ENCODE assay signal across 14 mouse cellular contexts in the genomic region with DNA sequence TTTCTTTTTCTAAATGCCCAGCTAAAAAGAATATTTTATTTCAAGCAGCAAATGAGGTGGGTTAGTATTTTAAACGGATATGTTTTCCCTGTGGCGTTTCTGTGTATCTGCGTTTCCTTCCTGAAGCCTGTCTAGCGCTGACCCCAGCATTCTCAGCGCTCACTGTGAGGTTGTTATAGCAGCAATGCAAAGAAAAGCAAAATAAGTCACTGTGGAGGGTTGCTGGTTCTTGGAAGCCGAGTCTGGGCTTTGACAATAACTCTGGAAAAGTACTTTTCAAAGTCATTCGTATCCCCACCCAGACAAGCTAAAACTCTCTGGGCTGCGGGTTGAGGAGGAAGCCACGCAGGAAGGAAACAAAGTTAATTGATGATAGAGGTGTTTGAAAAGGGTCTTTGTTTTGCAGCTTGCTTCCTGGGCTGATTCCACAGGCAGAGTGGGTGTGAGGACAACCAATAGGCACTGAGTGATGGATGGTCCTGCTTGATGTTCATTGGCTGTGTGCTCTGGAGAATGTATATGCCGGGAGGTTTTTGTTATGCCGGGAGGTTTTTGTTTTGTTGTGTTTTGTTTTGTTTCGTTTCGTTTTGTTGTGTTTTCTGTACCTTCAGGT.
DNase-seq lines count a peak whose midpoint lies in the region; ATAC-seq and TF ChIP-seq lines count a peak whose summit lies in the region.
"Had no signal": no experiment of that assay in that cellular context is flagged by ENCODE, and none has a peak within 500 bp of the region (broad histone marks: within the 10 kb centered on the region; RNA-seq: fewer than 3 reads in every experiment).

No protein-coding gene starts in this region.

- 59% methylated on average over 13 of the region's 13 CpGs for WGBS in heart, embryonic 14.5 days
- WGBS in thymus, adult 2 months = 9% methylated on average over 13 of the region's 13 CpGs
- 31% methylated on average over 13 of the region's 13 CpGs for WGBS in hindbrain, embryonic 15.5 days
- WGBS in neural tube, embryonic 15.5 days = 27% methylated on average over 13 of the region's 13 CpGs

- H3K36me3 ChIP-seq in heart, embryonic 14.5 days (ENCODE audit: control insufficient read depth, insufficient read depth, low read length) = no peaks in the 10 kb centered on the region
- no peaks in the 10 kb centered on the region for H3K36me3 ChIP-seq in thymus, adult 2 months (ENCODE audit: control insufficient read depth, insufficient read depth, low read length)
- no peaks in the 10 kb centered on the region for H3K36me3 ChIP-seq in hindbrain, embryonic 15.5 days
- H3K36me3 ChIP-seq in neural tube, embryonic 15.5 days = no peaks in the 10 kb centered on the region
- H3K36me3 ChIP-seq: liver, embryonic 15.5 days; midbrain, embryonic 12.5 days had no signal

- ATAC-seq in heart, embryonic 14.5 days (ENCODE audit: insufficient number of reproducible peaks, insufficient read depth, low FRiP score, low read depth) = no peak
- peak; percentile 66; the same call in 1 of the 2 replicates for ATAC-seq in hindbrain, embryonic 15.5 days (ENCODE audit: low FRiP score, low read depth)
- peak; percentile 69; the same call in 1 of the 2 replicates for ATAC-seq in neural tube, embryonic 15.5 days (ENCODE audit: low FRiP score)
- ATAC-seq in monocyte, adult 5-6 weeks (replicated peaks; ENCODE audit: insufficient number of reproducible peaks, low FRiP score, low TSS enrichment, poor library complexity, severe bottlenecking) = no peak
- ATAC-seq: forebrain, embryonic 14.5 days had no signal

- no peak for TF ChIP-seq POLR2A in thymus, adult 2 months (IDR thresholded peaks at IDR 0.05; ENCODE audit: control insufficient read depth, extremely low read depth, insufficient read depth, low read length, poor library complexity)

- peak overlapping the region; percentile 16 for H3K4me2 ChIP-seq in heart, embryonic 14.5 days (ENCODE audit: low read length)
- no peak overlapping the region for H3K4me2 ChIP-seq in hindbrain, embryonic 15.5 days
- H3K4me2 ChIP-seq in neural tube, embryonic 15.5 days = no peak overlapping the region
- H3K4me2 ChIP-seq: liver, embryonic 15.5 days; midbrain, embryonic 12.5 days had no signal

- H3K27me3 ChIP-seq in heart, embryonic 14.5 days (ENCODE audit: control insufficient read depth, insufficient read depth, low read length) = no peaks in the 10 kb centered on the region
- H3K27me3 ChIP-seq in thymus, adult 2 months (ENCODE audit: control insufficient read depth, insufficient read depth, low read length) = no peaks in the 10 kb centered on the region
- H3K27me3 ChIP-seq in hindbrain, embryonic 15.5 days = no peaks in the 10 kb centered on the region
- no peaks in the 10 kb centered on the region for H3K27me3 ChIP-seq in neural tube, embryonic 15.5 days (replicated peaks)
- H3K27me3 ChIP-seq: midbrain, embryonic 12.5 days had no signal

- no peak for TF ChIP-seq CTCF in thymus, adult 2 months (IDR thresholded peaks at IDR 0.05; ENCODE audit: borderline replicate concordance, control insufficient read depth, extremely low read depth, insufficient read depth, low read length, poor library complexity)

- H3K9me3 ChIP-seq in heart, embryonic 14.5 days (ENCODE audit: control insufficient read depth, low read length) = peaks cover 3% of the 10 kb centered on the region; the same call in 1 of the 2 replicates
- no peaks in the 10 kb centered on the region for H3K9me3 ChIP-seq in hindbrain, embryonic 15.5 days
- no peaks in the 10 kb centered on the region for H3K9me3 ChIP-seq in neural tube, embryonic 15.5 days (replicated peaks)
- H3K9me3 ChIP-seq: liver, embryonic 15.5 days; midbrain, embryonic 12.5 days had no signal

- H3K4me3 ChIP-seq in heart, embryonic 14.5 days (ENCODE audit: control insufficient read depth in 1 of 2, insufficient read depth in 1 of 2, low read depth in 1 of 2, low read length in 2 of 2) = no peak overlapping the region
- H3K4me3 ChIP-seq in thymus, adult 2 months (ENCODE audit: control insufficient read depth, insufficient read depth, low read length) = no peak overlapping the region
- H3K4me3 ChIP-seq in hindbrain, embryonic 15.5 days = no peak overlapping the region
- no peak overlapping the region for H3K4me3 ChIP-seq in neural tube, embryonic 15.5 days (replicated peaks)
- H3K4me3 ChIP-seq: layer of hippocampus, adult 2 months; liver, embryonic 15.5 days; midbrain, embryonic 12.5 days had no signal

- H3K27ac ChIP-seq in heart, embryonic 14.5 days (replicated peaks in 1 of 2; ENCODE audit: control insufficient read depth in 1 of 2, insufficient read depth in 1 of 2, low read depth in 2 of 2, low read length in 2 of 2) = peak overlapping the region; percentile 3 to 27; a peak in 1 of 4 replicates
- H3K27ac ChIP-seq in thymus, adult 2 months (ENCODE audit: control insufficient read depth, insufficient read depth, low read length) = no peak overlapping the region
- H3K27ac ChIP-seq in hindbrain, embryonic 15.5 days (replicated peaks) = peak overlapping the region; percentile 58
- H3K27ac ChIP-seq in neural tube, embryonic 15.5 days (replicated peaks) = no peak overlapping the region; the same call in 1 of the 2 replicates
- H3K27ac ChIP-seq: layer of hippocampus, adult 2 months; liver, embryonic 15.5 days; midbrain, embryonic 12.5 days had no signal

- H3K9ac ChIP-seq in heart, embryonic 14.5 days (ENCODE audit: low read length) = no peak overlapping the region
- H3K9ac ChIP-seq in hindbrain, embryonic 15.5 days = no peak overlapping the region
- no peak overlapping the region for H3K9ac ChIP-seq in neural tube, embryonic 15.5 days (replicated peaks)
- H3K9ac ChIP-seq: liver, embryonic 15.5 days; midbrain, embryonic 12.5 days had no signal

- peaks cover 0 to 4% of the 10 kb centered on the region in 2 experiments; a peak in 2 of 4 replicates for H3K4me1 ChIP-seq in heart, embryonic 14.5 days (ENCODE audit: control insufficient read depth in 2 of 2, insufficient read depth in 2 of 2, low read length in 2 of 2)
- 0 out of 2 replicates have a peak, but pooled peaks cover 4% of the 10 kb centered on the region for H3K4me1 ChIP-seq in thymus, adult 2 months (replicated peaks; ENCODE audit: control insufficient read depth, insufficient read depth, low read length)
- H3K4me1 ChIP-seq in hindbrain, embryonic 15.5 days (replicated peaks) = peaks cover 17% of the 10 kb centered on the region
- 0 out of 2 replicates have a peak, but pooled peaks cover 8% of the 10 kb centered on the region for H3K4me1 ChIP-seq in neural tube, embryonic 15.5 days
- H3K4me1 ChIP-seq: liver, embryonic 15.5 days had no signal

- DNase-seq in heart, adult 8-10 months (ENCODE audit: low spot score) = no peak
- DNase-seq in thymus, adult 2 months = peak; percentile 3
- DNase-seq in thymus, postnatal 4 days = no peak
- DNase-seq in right cerebral cortex, postnatal 10 days (ENCODE audit: low spot score in 2 of 2) = no peak
- DNase-seq: cerebellum, adult 8-10 months; gastrocnemius, postnatal 10 days had no signal

Comparison
In these comparisons a context has a peak if more than half of its experiments do, and no peak if none do; other contexts are left out.
1. ATAC-seq: peak in hindbrain, embryonic 15.5 days (single experiment) and neural tube, embryonic 15.5 days (single experiment); none in heart, embryonic 14.5 days (single experiment) and monocyte, adult 5-6 weeks (single experiment).
2. H3K27ac ChIP-seq: peak in heart, embryonic 14.5 days (2 of 2) and hindbrain, embryonic 15.5 days (single experiment); none in thymus, adult 2 months (single experiment) and neural tube, embryonic 15.5 days (single experiment).